Mouse (Mus musculus) spleen, adult 18-20 months (tissue): ENCODE data around the gene Tdrd9.
"Not testable (repeated sequence)": the region's sequence is repeated elsewhere in the genome, so short reads cannot be mapped to it uniquely, and the experiment has no call there.

Source experiments
- DNase-seq, 2 experiments: peaks; one replicate each; pipeline ENCODE4 v3.0.0; 2022; ENCODE audit warnings: mixed read lengths in 2 of 2

The Tdrd9 gene

GRCm38 (mm10) chr12:112033409-112033975, 62.1 kb downstream of the Tdrd9 start:
- no peak for DNase-seq

- not testable (repeated sequence) for DNase-seq
Measured at GRCm38 (mm10) chr12:112035341-112036100, 64.2 kb downstream of the Tdrd9 start.

- DNase-seq, result no peak
Measured at GRCm38 (mm10) chr12:112038441-112038840, 67.1 kb downstream of the Tdrd9 start.

- DNase-seq, result no peak
Measured at GRCm38 (mm10) chr12:112039169-112039568, 67.8 kb downstream of the Tdrd9 start.

GRCm38 (mm10) chr12:112042681-112043080, 71.3 kb downstream of the Tdrd9 start:
- DNase-seq, result no peak

- peak; percentile 19 to 62 for DNase-seq
Measured at GRCm38 (mm10) chr12:112077651-112078050, 106.3 kb downstream of the Tdrd9 start.

GRCm38 (mm10) chr12:112079911-112080310, 108.6 kb downstream of the Tdrd9 start:
- no peak for DNase-seq

GRCm38 (mm10) chr12:112080911-112081310, 109.6 kb downstream of the Tdrd9 start:
- DNase-seq, result no peak

- DNase-seq, result no peak
Measured at GRCm38 (mm10) chr12:112082241-112082640, 110.9 kb downstream of the Tdrd9 start.

GRCm38 (mm10) chr12:112086250-112086649, 114.9 kb downstream of the Tdrd9 start:
- DNase-seq, result no peak

- no peak for DNase-seq
Measured at GRCm38 (mm10) chr12:112086726-112087125, 115.4 kb downstream of the Tdrd9 start.

GRCm38 (mm10) chr12:112088609-112089324, 117.4 kb downstream of the Tdrd9 start:
- no peak for DNase-seq

GRCm38 (mm10) chr12:112091054-112091453, 119.7 kb downstream of the Tdrd9 start:
- peak in 1 of 2 experiments; percentile 28 for DNase-seq

GRCm38 (mm10) chr12:112094261-112094880, 123.0 kb downstream of the Tdrd9 start:
- no peak for DNase-seq

GRCm38 (mm10) chr12:112096051-112096732, 124.8 kb downstream of the Tdrd9 start:
- DNase-seq, result no peak

- DNase-seq, result no peak
Measured at GRCm38 (mm10) chr12:112096733-112097117, 125.4 kb downstream of the Tdrd9 start.

- no peak for DNase-seq
Measured at GRCm38 (mm10) chr12:112100106-112100505, 128.7 kb downstream of the Tdrd9 start.

- DNase-seq, result no peak
Measured at GRCm38 (mm10) chr12:112101045-112101444, 129.7 kb downstream of the Tdrd9 start.

GRCm38 (mm10) chr12:112103179-112103578, 131.8 kb downstream of the Tdrd9 start:
- DNase-seq, result no peak

- DNase-seq, result no peak
Measured at GRCm38 (mm10) chr12:112104890-112105289, 133.5 kb downstream of the Tdrd9 start.

- no peak for DNase-seq
Measured at GRCm38 (mm10) chr12:112106541-112106971, 135.2 kb downstream of the Tdrd9 start, which contains the start of gene Aspg. Gene Aspg, plus strand, starts transcription at chr12:112106679.

GRCm38 (mm10) chr12:112107685-112108084, 136.3 kb downstream of the Tdrd9 start:
- DNase-seq, result no peak
